Mouse (Mus musculus) heart, postnatal 14 days (tissue): ENCODE measurements at regions not wholly inside any gene's neighbourhood (a gene's known extent, or its start where the extent isn't known, plus 50 kb on each side); places are given as distances from the start of the nearest gene placed in this dataset.

ENCODE experiments used
- DNase-seq, 2 experiments: peaks; one replicate each; pipeline ENCODE4 v3.0.0; 2021 to 2022
- intact Hi-C: fragments of 180-260 bp; cut with DNase I; formaldehyde crosslinking; loops from one replicate; pipeline ENCODE4 v1.15.1; 2025

GRCm38 (mm10) chr7:40052255-40052654 lies 534.7 kb downstream of the Zfp619 start:
- DNase-seq = no peak

GRCm38 (mm10) chr7:40058836-40059235 lies 541.3 kb downstream of the Zfp619 start:
- intact Hi-C loops = no loop called here
- no peak for DNase-seq

More at GRCm38 (mm10) chr7:40052255-40052654, 534.7 kb downstream of the Zfp619 start:
- intact Hi-C loops = no loop called here

GRCm38 (mm10) chr7:40064631-40065030 lies 547.1 kb downstream of the Zfp619 start:
- no peak for DNase-seq
- intact Hi-C loops = no loop called here

GRCm38 (mm10) chr7:40065526-40065925 lies 548.0 kb downstream of the Zfp619 start:
- DNase-seq = peak; percentile 3 to 23
- intact Hi-C loops = no loop called here

GRCm38 (mm10) chr7:40067378-40067777 lies 549.8 kb downstream of the Zfp619 start:
- intact Hi-C loops = no loop called here
- no peak for DNase-seq

GRCm38 (mm10) chr7:40071313-40071712 lies 553.7 kb downstream of the Zfp619 start:
- DNase-seq = no peak
- intact Hi-C loops = loop anchor here (10.0 kb wide), 1 partner anchor 833 kb away; no protein-coding TSS in a partner anchor

- no peak for DNase-seq
- intact Hi-C loops = loop anchor here (2.0 to 10.0 kb wide), 2 partner anchors 200 to 832 kb away; no protein-coding TSS in a partner anchor
Observed at GRCm38 (mm10) chr7:40072478-40072877, 554.9 kb downstream of the Zfp619 start.

GRCm38 (mm10) chr7:40086236-40086635 lies 568.7 kb downstream of the Zfp619 start:
- DNase-seq = peak; percentile 8 to 26
- intact Hi-C loops = loop anchor here (1.0 kb wide), 1 partner anchor 187 kb away; no protein-coding TSS in a partner anchor

- intact Hi-C loops = no loop called here
- no peak for DNase-seq
Observed at GRCm38 (mm10) chr7:40097094-40097493, 579.5 kb downstream of the Zfp619 start.

- no peak for DNase-seq
- intact Hi-C loops = no loop called here
Observed at GRCm38 (mm10) chr7:40103057-40103945, 585.7 kb downstream of the Zfp619 start.

- intact Hi-C loops = no loop called here
- DNase-seq = no peak
Observed at GRCm38 (mm10) chr7:40142906-40143305, 625.3 kb downstream of the Zfp619 start.

GRCm38 (mm10) chr7:40144431-40144830 lies 626.9 kb downstream of the Zfp619 start:
- intact Hi-C loops = no loop called here
- no peak for DNase-seq

GRCm38 (mm10) chr7:40177570-40177969 lies 660.0 kb downstream of the Zfp619 start:
- intact Hi-C loops = no loop called here
- DNase-seq = no peak

GRCm38 (mm10) chr7:40195366-40195765 lies 677.8 kb downstream of the Zfp619 start:
- intact Hi-C loops = no loop called here
- no peak for DNase-seq

GRCm38 (mm10) chr7:40202615-40203014 lies 685.0 kb downstream of the Zfp619 start:
- no peak for DNase-seq
- intact Hi-C loops = no loop called here

GRCm38 (mm10) chr7:40211956-40212355 lies 686.2 kb upstream of the Vstm2b start:
- intact Hi-C loops = loop anchor here (2.0 kb wide), 1 partner anchor 47 kb away; no protein-coding TSS in a partner anchor
- DNase-seq = peak in 1 of 2 experiments; percentile 5

- no peak for DNase-seq
- intact Hi-C loops = loop anchor here (2.0 kb wide), 1 partner anchor 46 kb away; no protein-coding TSS in a partner anchor
Observed at GRCm38 (mm10) chr7:40212576-40212975, 685.6 kb upstream of the Vstm2b start.

- peak; percentile 34 to 49 for DNase-seq
- intact Hi-C loops = loop anchor here (2.0 kb wide), 1 partner anchor 45 kb away; no protein-coding TSS in a partner anchor
Observed at GRCm38 (mm10) chr7:40213646-40214045, 684.5 kb upstream of the Vstm2b start.

GRCm38 (mm10) chr7:40214395-40214794 lies 683.7 kb upstream of the Vstm2b start:
- no peak for DNase-seq
- intact Hi-C loops = no loop called here

GRCm38 (mm10) chr7:40215271-40215670 lies 682.9 kb upstream of the Vstm2b start:
- intact Hi-C loops = no loop called here
- DNase-seq = no peak

GRCm38 (mm10) chr7:40220549-40220948 lies 677.6 kb upstream of the Vstm2b start:
- intact Hi-C loops = loop anchor here (10.0 kb wide), 1 partner anchor 56 kb away; no protein-coding TSS in a partner anchor
- no peak for DNase-seq

- DNase-seq = no peak
- intact Hi-C loops = no loop called here
Observed at GRCm38 (mm10) chr7:40245188-40245587, 652.9 kb upstream of the Vstm2b start.
